Mouse (Mus musculus): ENCODE results near the gene Npas3. TPM values are rescaled to one million over a fixed set of nuclear protein-coding genes. Genes with fewer than 3 reads are reported as not detected.

The Npas3 gene
- polyA plus RNA-seq (2015; fragmentation: Illumina TruSeq; extraction: RNeasy Lipid Tissue Mini Kit (QIAGEN cat#74804); ENCODE audit: insufficient read depth, low replicate concordance): 0.23 TPM

GRCm38 (mm10) chr12:53248101-53248727, at the start of gene Npas3:
Npas3 (plus strand) TSS chr12:53248677.

All from spleen, adult 10 weeks (tissue).